Mouse (Mus musculus) R1 (cell line): ENCODE data around the gene Sbno2.
"Not testable (repeated sequence)": the region's sequence is repeated elsewhere in the genome, so short reads cannot be mapped to it uniquely, and the experiment has no call there.

Experiments
- DNase-seq: peaks from one replicate; pipeline ENCODE4 v3.0.0-alpha.2; 2018; ENCODE audit warnings: low read depth, low spot score

Gene Sbno2

DNA sequence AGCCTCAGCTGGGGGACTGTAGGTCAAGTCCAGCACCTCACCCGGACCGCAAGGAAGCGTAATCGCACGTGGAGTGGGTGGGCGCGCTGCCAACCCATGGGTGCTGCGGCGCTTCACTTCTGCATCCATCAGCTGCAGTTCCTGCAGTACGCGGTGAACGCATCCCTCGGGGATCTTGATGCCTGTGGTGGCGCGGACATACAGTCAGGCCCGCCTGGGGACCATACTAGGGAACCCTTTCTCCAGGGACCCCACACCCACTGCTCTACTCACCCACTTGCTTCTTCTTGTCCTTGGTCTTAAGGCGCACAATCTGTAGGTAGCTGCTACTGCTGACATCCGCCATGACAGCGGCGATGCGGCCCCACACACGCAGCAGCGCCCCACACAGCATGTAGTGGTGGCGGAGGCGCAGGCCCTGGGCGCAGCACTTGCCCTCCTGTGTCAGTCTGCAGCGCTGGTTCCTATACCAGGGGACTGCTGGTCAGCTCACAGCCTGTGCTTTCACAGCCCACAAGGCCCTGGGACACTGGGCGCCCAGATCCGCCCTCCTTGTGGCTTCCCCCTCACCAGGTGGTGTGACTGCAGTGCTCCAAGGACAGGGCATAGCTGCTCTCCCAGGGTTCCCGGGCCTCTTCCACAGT is 47.6 kb downstream of the Sbno2 start:
- no peak for DNase-seq

DNA sequence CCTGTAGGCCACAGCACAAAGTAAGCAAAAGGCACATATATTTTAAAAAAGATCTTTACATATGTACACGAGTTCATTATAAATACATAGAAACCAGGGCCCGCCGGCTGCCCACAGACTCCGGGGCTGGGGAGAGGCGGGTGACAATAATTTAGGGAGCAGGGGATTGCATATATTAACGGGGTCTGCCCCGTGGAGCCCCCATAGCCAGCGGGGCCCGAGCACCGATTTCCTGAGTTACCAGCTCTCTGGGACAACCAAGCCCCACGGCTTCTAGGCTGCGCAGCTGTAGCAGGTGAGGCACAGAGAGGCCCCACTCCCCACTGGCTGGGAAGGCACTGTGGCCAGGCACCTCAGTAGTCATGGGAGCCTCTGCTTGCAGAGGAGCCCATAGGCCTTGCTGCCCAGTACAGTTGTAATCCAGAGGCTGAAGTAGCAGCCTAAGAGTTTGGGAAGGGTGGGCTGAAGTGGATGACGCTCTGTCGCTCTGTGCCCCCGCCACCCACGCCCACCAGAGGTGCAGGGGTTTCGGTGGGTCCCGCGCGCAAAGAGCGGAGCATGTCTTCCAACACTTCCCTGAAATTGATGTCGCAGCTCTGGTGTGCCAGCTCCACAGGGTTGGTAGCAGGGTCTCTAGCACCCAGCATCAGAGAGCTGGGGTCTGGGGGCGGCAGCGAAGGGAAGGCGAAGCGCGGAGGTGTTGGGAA is 48.2 kb downstream of the Sbno2 start:
- no peak for DNase-seq

DNA sequence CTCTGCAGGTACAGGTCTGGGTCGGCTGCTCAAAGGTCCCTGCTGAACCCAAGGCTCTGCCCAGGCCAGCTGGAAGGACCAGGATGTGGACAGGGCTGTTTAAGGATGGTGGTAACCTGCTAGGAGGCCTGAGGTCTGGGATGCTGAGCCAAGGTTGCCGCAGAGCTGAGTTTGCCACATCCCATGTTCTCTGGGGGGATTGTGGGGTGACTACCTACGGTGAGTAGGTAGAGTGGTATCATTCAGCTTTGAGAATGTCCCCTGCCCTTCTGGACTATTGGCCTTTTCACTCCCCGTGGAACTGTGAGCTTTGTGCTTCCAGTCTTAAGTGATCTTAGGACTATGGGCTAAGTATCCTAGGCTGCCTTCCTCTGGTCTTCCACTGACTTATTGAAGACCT is 48.9 kb downstream of the Sbno2 start:
- DNase-seq = no peak

DNA sequence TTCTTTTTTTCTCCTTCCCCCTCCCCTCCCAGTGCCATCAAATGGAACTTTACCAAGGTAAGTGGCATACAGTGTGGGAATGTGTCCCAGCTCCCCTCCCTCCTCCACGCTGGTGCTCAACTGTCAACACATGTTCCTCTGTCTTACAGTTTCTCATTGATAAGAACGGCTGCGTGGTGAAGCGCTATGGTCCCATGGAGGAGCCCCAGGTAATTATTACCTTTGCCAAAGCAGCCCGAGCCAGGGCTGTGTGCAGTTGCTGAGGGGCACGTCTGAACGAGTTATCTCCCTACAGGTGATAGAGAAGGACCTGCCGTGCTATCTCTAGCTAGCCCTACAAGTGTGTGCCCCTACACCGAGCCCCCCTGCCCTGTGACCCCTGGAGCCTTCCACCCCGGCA is 49.5 kb downstream of the Sbno2 start:
- no peak for DNase-seq

DNA sequence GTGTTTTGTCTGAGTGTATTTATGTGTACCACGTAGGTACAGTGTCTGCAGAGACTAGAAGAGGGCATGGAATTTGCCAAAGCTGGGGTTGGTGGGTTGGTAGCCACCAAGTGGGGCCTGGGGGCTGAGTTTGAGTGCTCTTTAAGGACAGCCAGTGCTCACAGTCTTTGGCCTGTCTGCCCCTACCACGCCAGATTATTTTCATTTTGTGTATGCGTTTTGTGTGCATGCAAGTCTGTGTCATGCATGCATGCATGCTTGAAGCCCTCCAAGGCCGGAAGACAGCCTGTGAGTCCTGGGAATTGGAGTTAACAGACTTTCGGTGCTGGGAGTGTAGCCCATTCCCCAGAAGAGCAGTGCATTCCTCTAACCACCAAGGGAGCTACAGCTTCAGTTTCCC is 50.0 kb downstream of the Sbno2 start:
- DNase-seq = no peak

DNA sequence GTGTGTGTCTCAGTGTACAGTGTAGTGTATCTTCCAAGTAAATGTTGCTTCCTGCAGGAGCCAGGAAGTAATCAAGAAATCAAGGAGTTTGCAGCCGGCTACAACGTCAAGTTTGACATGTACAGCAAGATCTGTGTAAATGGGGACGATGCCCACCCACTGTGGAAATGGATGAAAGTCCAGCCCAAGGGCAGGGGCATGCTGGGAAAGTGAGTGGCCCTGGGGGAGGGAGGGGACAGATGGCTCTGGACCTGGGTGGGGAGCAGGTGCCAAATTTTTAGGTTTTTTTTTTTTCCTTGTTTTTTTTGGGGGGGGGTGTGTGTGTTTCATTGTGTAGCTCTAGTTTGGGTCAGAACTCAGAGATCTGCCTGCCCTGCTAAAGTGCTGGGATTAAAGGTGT is 50.5 kb downstream of the Sbno2 start:
- not testable (repeated sequence) for DNase-seq

DNA sequence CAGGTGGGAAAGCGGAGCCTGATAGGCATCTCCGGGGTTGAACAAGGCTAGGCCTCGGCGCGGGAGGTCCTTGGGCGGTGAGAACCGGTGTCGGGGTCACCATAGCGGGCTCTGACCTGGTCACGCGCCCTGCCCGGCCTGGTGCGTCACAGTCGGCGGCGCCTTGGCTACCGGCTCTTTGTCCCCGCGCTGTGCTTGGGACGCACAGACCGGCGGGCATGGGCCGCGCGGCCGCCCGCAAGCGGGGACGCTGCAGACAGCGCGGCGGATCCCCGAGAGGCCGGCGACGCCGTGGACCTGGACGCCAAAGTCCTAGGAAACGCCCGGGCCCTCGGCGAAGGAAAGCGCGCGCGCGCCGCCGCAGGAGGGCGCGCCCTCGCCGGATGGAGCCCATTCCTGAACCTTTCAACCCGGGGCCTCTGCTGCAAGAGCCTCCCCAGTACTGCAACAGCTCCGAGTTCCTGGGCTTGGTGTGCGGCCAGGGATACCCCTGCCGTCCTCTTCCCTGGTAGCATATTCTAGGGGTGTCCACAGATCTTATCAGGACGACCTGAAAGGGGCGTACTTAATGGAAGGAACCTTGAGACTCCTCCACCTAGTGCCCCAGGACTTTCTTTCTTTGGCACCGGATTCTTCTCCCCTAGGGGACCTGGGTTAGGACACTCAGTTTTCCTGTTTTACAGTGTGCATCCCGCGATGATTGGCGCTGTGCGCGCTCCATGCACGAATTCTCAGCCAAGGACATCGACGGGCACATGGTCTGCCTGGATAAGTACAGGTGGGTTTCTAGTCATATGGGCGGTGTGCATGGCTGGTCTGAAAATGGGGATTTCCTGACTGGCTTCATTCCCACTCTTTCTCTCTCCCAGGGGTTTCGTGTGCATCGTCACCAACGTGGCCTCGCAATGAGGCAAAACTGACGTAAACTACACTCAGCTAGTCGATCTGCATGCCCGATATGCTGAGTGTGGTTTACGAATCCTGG is 51.2 kb downstream of the Sbno2 start:
- peak; percentile 67 for DNase-seq

DNA sequence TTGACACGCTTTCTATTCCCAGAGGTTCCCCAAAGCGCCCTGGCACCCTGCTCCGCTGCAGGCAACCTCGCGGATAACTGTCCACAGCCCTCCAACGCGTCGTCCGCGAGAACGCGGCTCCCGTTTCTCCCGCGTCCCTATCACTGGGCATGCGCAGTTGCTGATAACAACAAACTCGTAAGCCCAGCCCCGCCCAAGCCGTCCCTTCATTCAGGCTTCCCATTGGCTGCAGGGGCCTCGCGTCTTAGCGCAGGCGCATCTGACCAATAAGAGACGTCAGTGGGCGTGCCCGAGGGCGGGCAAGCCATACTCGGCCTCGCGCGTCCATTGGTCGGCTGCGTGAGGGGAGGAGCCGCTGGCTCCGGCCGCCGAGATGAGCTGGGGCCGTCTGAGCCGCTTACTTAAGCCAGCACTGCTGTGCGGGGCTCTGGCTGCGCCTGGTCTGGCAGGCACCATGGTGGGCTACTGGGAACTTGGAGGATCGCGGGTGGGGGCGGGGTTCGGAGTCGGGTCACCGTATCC is 52.1 kb downstream of the Sbno2 start:
- peak; percentile 100 for DNase-seq

DNA sequence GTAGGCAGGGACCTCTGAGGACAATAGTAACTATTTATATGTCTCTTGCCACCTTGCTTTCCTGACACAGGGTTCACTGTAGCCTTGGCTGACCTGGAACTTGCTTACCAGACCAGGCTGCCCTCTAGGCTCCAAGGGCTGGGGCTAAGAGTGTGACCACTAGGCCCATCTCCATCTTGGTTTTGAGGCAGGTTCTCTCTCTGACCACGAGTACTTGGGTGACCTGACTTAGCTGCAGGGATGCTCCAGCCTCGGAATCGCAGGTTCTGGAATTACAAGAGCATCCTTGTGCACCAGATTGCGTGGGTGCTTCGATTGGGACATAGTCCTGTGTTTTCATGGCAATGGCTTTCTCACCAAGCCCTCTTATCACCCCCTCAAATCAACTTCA is 53.0 kb downstream of the Sbno2 start:
- no peak for DNase-seq

DNA sequence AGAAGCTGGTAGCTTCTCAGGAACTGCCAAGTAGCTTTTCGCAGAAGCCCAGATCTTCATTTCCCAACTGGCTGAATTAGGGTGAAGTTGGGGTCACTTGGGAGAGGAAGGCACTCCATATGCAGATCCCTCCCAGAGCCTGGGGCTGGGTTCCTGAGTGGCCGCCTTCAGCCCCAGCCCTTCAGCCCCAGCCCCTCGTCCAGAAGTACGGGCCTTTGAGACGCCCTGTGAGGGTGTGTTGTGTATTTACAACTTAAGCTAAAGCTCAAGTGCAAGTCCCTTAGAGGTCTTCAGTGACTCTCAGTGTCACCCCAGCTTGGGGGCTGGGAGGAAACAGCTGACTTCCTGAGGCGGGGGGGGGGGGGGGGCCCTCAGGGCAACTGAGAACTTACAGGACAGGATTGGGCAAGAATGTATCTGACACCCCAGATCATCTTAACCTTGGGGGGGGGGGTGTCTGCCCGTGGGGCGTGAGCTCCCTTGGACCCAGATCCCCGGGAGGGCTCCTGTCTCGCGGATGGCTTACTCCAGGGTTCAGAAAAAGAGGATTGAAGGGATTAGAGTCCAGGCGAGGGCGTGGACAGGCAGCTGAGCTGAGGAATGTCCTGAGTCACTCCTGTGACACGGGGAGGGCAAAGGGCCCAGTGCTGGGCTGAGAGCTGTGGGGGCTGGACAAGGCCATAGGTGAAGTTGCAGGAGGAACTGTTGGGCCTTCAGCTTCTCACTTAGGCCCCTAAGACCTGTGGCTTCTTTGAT is 53.6 kb downstream of the Sbno2 start:
- peak; percentile 94 for DNase-seq

DNA sequence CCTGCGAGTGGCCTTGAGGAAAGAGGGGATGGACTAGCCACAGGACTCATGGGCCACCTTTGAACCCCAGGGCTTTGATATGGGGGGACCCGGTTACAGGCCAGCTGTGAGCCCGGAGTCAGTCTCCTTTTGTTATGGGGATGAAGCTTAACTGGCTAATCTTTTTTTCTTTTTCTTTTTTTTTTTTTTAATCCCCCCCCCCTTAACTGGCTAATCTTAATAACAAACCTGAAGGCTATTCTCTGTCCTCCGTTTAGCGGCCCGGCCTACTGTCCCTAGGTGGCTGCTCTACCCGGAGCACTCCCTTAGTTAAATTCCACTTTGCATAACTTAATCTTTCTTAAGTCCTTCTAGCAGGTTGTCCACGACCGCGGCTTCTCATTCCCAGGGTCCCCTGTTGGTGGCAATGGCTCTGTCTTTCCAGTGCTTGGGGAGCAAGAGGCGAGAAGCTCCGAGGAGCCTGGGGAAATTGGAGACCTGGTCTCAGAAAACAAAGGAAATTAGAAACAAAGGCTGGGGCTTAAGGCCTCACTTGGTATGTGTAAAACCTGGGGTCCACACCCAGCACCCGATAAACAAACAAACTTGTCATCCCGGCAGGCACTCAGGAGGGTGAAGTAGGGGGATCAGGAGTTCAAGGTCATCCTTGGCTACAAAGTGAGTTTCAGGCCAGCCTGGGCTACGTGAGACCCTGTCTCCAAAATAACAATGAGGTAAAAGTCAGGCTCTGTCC is 54.3 kb downstream of the Sbno2 start:
- DNase-seq = peak; percentile 100

DNA sequence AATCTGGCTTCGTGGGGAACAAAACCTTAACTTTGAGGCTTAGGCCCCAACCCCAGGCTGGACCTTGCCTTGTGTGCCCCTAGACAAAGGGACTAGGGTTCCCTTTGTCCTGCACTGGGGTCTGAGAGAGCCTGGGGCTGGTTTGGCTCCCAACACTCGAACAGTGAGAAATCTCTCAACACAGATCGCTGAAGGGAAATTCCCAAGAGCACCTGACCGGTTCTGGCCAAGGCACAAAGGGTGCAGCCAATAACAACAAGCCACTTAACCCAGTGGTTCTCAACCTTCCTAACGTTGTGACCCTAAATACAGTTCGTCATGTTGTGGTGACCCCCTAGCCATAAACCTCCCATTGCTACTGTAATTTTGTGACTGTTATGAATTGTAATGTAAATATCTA is 55.1 kb downstream of the Sbno2 start:
- DNase-seq = peak; percentile 70

DNA sequence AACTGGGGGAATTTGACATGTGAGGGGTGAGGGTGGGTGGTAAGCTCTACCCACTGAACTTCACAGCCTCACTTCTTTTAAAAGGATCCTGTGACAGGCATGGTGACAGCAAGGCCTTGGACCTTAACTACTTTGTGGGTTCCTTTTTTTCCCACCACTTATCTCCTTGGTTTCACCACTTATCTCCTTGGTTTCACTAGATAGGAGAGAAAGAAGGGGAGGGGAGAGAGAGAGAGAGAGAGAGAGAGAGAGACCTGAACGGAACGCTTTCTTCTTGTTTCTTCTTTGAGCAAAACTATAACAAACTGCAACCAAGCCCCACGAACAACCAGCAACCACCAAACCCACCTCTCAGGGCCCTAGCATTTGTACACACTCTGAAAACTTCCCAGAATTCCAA is 56.5 kb downstream of the Sbno2 start:
- peak; percentile 67 for DNase-seq

DNA sequence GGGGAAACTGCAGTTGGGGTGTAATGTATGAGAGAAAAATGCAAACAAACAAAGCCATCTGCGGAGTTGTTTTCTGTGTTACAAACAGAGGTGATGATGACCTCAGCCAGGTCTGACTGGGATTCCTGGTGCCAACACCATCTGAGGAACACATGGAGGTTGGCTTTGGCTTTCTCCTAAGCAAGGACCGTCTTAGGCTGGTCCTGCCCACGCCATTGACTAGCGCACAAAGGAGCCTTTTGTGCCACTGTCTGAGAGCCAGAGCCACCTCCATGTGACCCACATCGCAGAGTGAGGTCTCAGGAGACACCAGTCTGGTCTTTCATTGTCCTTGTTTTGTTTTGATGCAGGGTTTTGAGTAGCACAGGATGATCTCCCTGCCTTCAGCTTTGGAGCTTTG is 57.0 kb downstream of the Sbno2 start:
- DNase-seq = no peak

DNA sequence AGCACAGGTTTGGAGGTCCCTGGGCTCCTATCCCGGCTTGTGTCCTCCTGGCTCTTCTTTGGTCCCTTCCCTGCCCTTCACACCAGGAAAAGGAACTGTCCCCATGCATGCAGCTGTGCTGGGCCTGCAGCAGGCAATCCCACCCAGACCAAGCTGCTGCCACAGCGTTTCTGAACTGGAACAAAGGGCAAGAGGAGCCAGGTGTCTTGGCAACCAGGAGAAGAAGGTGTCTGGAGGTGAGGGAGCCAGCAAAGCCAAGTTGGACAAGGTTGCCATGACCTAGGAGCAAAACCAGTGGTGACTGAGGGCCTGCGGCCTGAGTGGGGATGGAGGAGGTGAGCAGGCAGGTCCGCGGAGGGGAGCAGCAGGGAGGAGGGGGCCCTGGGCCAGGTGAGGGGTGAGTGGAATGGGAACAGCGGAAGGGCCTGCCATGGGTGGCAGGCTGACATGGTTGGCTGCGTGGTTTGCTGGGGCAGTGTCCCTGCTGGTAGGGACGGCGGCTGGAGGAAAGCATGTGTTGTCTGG is 58.3 kb downstream of the Sbno2 start, which contains the start of gene Gpx4:
Gpx4 (plus strand) TSS at position 126 of the 525 bp plus-strand sequence.
- no peak for DNase-seq

DNA sequence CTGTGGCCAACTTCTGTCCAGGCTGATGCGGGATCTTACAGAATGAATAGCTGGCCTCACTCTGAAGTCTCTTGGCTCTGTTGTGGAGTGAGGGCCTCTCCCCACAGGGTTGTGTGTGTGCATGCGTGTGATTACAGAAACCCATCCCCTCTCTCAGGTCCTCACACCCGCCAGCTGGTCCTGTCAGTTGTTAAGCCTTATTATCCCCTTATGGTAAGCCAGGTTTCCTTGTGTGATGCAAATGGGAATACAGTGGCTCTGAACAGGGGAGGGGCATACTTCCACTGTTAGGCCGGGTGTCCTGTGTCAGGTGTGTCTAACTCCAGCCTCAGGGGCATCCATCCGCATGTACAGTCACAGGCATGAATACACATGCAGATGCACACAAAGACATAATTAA is 59.6 kb downstream of the Sbno2 start:
- DNase-seq = peak; percentile 93

DNA sequence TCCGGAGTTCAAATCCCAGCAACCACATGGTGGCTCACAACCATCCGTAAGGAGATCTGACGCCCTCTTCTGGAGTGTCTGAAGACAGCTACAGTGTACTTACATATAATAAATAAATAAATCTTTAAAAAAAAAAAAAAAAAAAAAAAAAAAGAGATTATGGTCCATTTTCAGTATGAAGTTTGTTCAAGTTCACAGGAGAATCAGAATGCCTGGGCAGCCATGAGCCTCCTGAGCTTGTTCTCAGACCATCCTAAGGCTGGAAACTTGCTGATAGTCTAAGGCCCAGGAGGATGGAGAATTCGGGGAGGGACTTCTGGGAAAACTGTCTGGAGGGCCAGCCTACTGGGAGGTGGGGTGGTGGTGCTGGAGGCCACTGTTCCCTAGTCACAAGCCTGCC is 60.0 kb downstream of the Sbno2 start:
- not testable (repeated sequence) for DNase-seq

DNA sequence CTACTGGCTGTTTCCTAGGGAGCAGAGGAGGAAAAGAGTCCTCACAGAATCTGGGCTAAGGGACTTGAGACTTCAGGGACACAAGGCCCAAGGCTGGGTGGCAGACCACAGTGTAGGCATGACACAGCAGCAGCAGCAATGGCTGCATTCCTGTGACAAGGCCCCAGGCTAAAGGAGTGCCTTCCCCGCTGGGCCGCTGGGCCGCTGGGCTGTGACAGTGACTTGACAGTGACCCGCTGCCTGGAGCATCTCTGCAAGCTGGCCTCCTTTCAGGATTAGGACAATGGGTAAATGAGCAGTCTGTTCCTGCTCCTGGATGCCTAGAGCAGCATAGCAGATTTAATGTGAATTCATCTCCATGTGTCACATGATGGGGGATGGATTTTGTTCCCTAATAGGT is 61.3 kb downstream of the Sbno2 start:
- no peak for DNase-seq

DNA sequence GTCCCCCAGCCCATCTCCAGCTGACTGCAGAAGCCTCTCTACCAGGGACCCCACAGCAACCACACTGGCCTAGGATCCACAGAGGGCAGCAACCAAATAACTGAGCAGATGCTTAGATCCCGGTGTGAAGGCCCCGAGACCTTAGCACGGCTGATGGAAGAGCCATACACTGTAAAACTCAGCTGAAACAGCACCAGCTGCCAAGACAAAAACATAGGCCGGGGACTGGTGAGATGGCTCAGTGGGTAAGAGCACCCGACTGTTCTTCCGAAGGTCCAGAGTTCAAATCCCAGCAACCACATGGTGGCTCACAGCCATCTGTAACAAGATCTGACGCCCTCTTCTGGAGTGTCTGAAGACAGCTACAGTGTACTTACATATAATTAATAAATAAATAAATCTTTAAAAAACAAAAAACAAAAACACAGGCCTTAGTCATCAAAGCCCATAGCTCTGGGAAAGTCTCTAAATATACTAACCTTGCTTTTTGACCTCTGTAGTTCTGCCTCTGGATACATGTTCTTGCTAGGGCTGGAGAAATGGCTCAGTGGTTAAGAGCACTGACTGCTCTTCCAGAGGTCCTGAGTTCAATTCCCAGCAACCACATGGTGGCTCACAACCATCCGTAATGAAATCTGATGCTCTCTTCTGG is 63.8 kb downstream of the Sbno2 start:
- not testable (repeated sequence) for DNase-seq

DNA sequence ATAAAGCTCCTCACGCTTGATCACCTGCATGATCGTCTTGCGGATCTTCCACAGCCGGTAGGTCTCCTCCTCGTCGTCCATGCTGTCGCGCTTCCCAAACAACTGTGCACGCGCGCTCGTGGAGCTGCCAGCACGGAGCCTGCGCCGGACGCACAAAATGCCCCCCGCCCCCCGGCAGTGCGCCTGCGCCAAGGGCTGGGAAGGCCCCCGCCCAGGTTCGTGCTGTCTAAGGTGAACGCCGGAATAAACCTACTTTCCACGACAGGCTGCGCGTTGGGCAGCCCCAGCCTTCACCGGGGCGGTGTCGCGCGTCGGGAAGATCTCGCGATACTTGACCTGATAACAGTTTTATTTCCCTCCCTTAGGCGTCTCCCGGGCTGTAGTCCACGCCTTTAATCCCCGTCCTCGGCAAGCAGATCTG is 65.8 kb downstream of the Sbno2 start, which contains the start of gene Polr2e:
Polr2e (minus strand) TSS at position 237 of the 421 bp plus-strand sequence.
- DNase-seq = peak; percentile 98
